In the genomic region with DNA sequence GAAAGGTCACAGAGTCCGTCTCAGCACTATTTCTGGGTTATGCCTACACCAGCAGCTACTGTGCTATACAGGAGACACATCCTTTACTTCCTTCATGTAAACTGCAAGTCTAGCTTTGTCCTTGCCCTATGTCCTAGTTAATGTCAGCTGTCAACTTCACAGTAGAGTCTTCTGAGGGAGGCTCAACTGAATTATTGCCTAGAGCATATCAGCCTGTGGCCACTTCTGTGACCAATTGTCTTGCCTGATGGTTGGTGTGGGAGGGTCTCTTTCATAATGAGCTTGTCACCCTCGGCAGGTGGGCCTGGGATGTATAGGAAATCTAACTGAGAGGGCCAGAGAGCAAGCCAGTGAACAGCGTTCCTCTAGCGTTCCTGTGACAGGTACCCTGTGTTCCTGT, we compare ENCODE assay signal across 25 mouse cellular contexts. TPM values are rescaled to one million over a fixed set of nuclear protein-coding genes. Genes with fewer than 3 reads are reported as not detected.
A peak's percentile ranks its signal among the peaks of the same experiment; 100 is the strongest.
DNase-seq lines count a peak whose midpoint lies in the region; ATAC-seq and TF ChIP-seq lines count a peak whose summit lies in the region.
"Had no signal": no experiment of that assay in that cellular context is flagged by ENCODE, and none has a peak within 500 bp of the region (broad histone marks: within the 10 kb centered on the region; RNA-seq: fewer than 3 reads in every experiment).

No protein-coding gene starts in this region.

- H3K4me2 ChIP-seq in liver, embryonic 11.5 days = no peak overlapping the region
- H3K4me2 ChIP-seq in liver, embryonic 12.5 days = peak overlapping the region; percentile 54
- H3K4me2 ChIP-seq in liver, embryonic 14.5 days (ENCODE audit: low read depth) = peak overlapping the region; percentile 59
- H3K4me2 ChIP-seq in liver, postnatal 0 days (ENCODE audit: low read depth, low read length) = no peak overlapping the region
- H3K4me2 ChIP-seq: embryonic facial prominence, embryonic 12.5 days; embryonic facial prominence, embryonic 15.5 days; heart, embryonic 13.5 days; hindbrain, embryonic 12.5 days; hindbrain, embryonic 15.5 days had no signal

- WGBS in liver, embryonic 11.5 days = 77% methylated on average over 4 of the region's 4 CpGs
- 67% methylated on average over 4 of the region's 4 CpGs for WGBS in liver, embryonic 12.5 days (ENCODE audit: insufficient replicate concordance)
- WGBS in liver, embryonic 14.5 days (ENCODE audit: insufficient replicate concordance) = 69% methylated on average over 4 of the region's 4 CpGs
- 77% methylated on average over 4 of the region's 4 CpGs for WGBS in liver, postnatal 0 days (ENCODE audit: insufficient replicate concordance)

- no peak for TF ChIP-seq CTCF in liver, embryonic 14.5 days (IDR thresholded peaks at IDR 0.05; ENCODE audit: low read depth)
- no peak for TF ChIP-seq CTCF in liver, postnatal 0 days (IDR thresholded peaks at IDR 0.05; ENCODE audit: low read depth)

- TF ChIP-seq EP300 in liver, embryonic 14.5 days (IDR thresholded peaks at IDR 0.05; ENCODE audit: low read depth) = no peak
- TF ChIP-seq EP300 in liver, postnatal 0 days (IDR thresholded peaks at IDR 0.05; ENCODE audit: low read depth) = no peak

- no peak for ATAC-seq in liver, embryonic 11.5 days (replicated peaks; ENCODE audit: low FRiP score)
- ATAC-seq in liver, embryonic 12.5 days = no peak
- ATAC-seq in liver, embryonic 14.5 days (ENCODE audit: insufficient read depth) = no peak
- ATAC-seq in liver, postnatal 0 days = no peak
- ATAC-seq: forebrain, embryonic 14.5 days; forebrain, postnatal 0 days; Patski had no signal

- no peaks in the 10 kb centered on the region for H3K9me3 ChIP-seq in liver, embryonic 11.5 days (ENCODE audit: control insufficient read depth, low read length)
- no peaks in the 10 kb centered on the region for H3K9me3 ChIP-seq in liver, embryonic 12.5 days (replicated peaks)
- H3K9me3 ChIP-seq in liver, embryonic 14.5 days (ENCODE audit: control insufficient read depth, low read length) = no peaks in the 10 kb centered on the region
- no peaks in the 10 kb centered on the region for H3K9me3 ChIP-seq in liver, postnatal 0 days (ENCODE audit: low read length)
- H3K9me3 ChIP-seq: embryonic facial prominence, embryonic 12.5 days; embryonic facial prominence, embryonic 15.5 days; heart, embryonic 10.5 days; heart, embryonic 13.5 days; hindbrain, embryonic 12.5 days; hindbrain, embryonic 15.5 days had no signal

- H3K9ac ChIP-seq in liver, embryonic 11.5 days (ENCODE audit: low read depth, low read length) = no peak overlapping the region
- H3K9ac ChIP-seq in liver, embryonic 12.5 days = 0 out of 2 replicates have a peak overlapping the region, but pooled peaks have one; percentile 46
- no peak overlapping the region for H3K9ac ChIP-seq in liver, embryonic 14.5 days (replicated peaks)
- H3K9ac ChIP-seq in liver, postnatal 0 days (replicated peaks) = no peak overlapping the region
- H3K9ac ChIP-seq: embryonic facial prominence, embryonic 12.5 days; embryonic facial prominence, embryonic 15.5 days; forebrain, postnatal 0 days; heart, embryonic 13.5 days; hindbrain, embryonic 12.5 days; hindbrain, embryonic 15.5 days had no signal

- H3K4me1 ChIP-seq in liver, embryonic 11.5 days (replicated peaks; ENCODE audit: control insufficient read depth, insufficient read depth, low read length) = peaks cover 31% of the 10 kb centered on the region
- peaks cover 55% of the 10 kb centered on the region for H3K4me1 ChIP-seq in liver, embryonic 12.5 days
- H3K4me1 ChIP-seq in liver, embryonic 14.5 days (replicated peaks; ENCODE audit: control insufficient read depth in 2 of 2, insufficient read depth in 2 of 2, low read length in 1 of 2) = peaks cover 38 to 45% of the 10 kb centered on the region in 2 experiments
- 0 out of 2 replicates have a peak, but pooled peaks cover 3% of the 10 kb centered on the region for H3K4me1 ChIP-seq in liver, postnatal 0 days (ENCODE audit: insufficient read depth)
- H3K4me1 ChIP-seq: embryonic facial prominence, embryonic 12.5 days; hindbrain, embryonic 12.5 days; hindbrain, embryonic 15.5 days had no signal

- no peak for DNase-seq in liver, embryonic 11.5 days (ENCODE audit: low spot score)
- no peak for DNase-seq in liver
- DNase-seq in liver, embryonic 14.5 days (ENCODE audit: low read depth in 3 of 3, low spot score in 3 of 3) = no peak
- no peak for DNase-seq in liver, postnatal 0 days
- no peak for DNase-seq in cerebellum, adult 9-11 months
- no peak for DNase-seq in ovary, adult 18-20 months (ENCODE audit: low spot score)
- DNase-seq in spleen, postnatal 36 days (ENCODE audit: low spot score in 2 of 2) = no peak
- DNase-seq: adrenal gland, postnatal 10 days; adrenal gland, postnatal 36 days; cerebellum, adult 18-20 months; cerebellum, adult 9-10 months; cerebellum, postnatal 25 days; forebrain, postnatal 0 days; gastrocnemius, postnatal 14 days; heart, adult 2 months; heart, postnatal 14 days had no signal

- H3K4me3 ChIP-seq in liver, embryonic 11.5 days (ENCODE audit: low read depth, low read length) = no peak overlapping the region
- no peak overlapping the region for H3K4me3 ChIP-seq in liver, embryonic 12.5 days
- no peak overlapping the region for H3K4me3 ChIP-seq in liver, embryonic 14.5 days (ENCODE audit: insufficient read depth in 1 of 2, low read depth in 2 of 2, low read length in 2 of 2)
- H3K4me3 ChIP-seq in liver, postnatal 0 days (ENCODE audit: low read depth, low read length) = no peak overlapping the region
- H3K4me3 ChIP-seq: embryonic facial prominence, embryonic 12.5 days; embryonic facial prominence, embryonic 15.5 days; heart, adult 2 months; heart, embryonic 10.5 days; heart, embryonic 13.5 days; hindbrain, embryonic 12.5 days; hindbrain, embryonic 15.5 days had no signal

- no peaks in the 10 kb centered on the region for H3K36me3 ChIP-seq in liver, embryonic 11.5 days (ENCODE audit: control insufficient read depth, insufficient read depth, low read length)
- H3K36me3 ChIP-seq in liver, embryonic 12.5 days = no peaks in the 10 kb centered on the region
- no peaks in the 10 kb centered on the region for H3K36me3 ChIP-seq in liver, embryonic 14.5 days (replicated peaks; ENCODE audit: control insufficient read depth, insufficient read depth, low read depth)
- H3K36me3 ChIP-seq in liver, postnatal 0 days (replicated peaks; ENCODE audit: insufficient read depth, low read length) = peaks cover 5% of the 10 kb centered on the region; the same call in 1 of the 2 replicates
- H3K36me3 ChIP-seq: embryonic facial prominence, embryonic 12.5 days; heart, embryonic 10.5 days; hindbrain, embryonic 12.5 days; hindbrain, embryonic 15.5 days had no signal

- peak overlapping the region; percentile 45; the same call in 1 of the 2 replicates for H3K27ac ChIP-seq in liver, embryonic 11.5 days (ENCODE audit: low read depth, low read length)
- peak overlapping the region; percentile 86 for H3K27ac ChIP-seq in liver, embryonic 12.5 days
- peak overlapping the region; percentile 90 for H3K27ac ChIP-seq in liver, embryonic 14.5 days
- 0 out of 2 replicates have a peak overlapping the region, but pooled peaks have one; percentile 70 for H3K27ac ChIP-seq in liver, postnatal 0 days (ENCODE audit: low read depth)
- H3K27ac ChIP-seq: embryonic facial prominence, embryonic 12.5 days; embryonic facial prominence, embryonic 15.5 days; heart, adult 2 months; heart, embryonic 10.5 days; heart, embryonic 13.5 days; hindbrain, embryonic 12.5 days; hindbrain, embryonic 15.5 days had no signal

- H3K27me3 ChIP-seq in liver, embryonic 11.5 days (replicated peaks; ENCODE audit: control insufficient read depth, insufficient read depth, low read length) = no peaks in the 10 kb centered on the region
- no peaks in the 10 kb centered on the region for H3K27me3 ChIP-seq in liver, embryonic 12.5 days (replicated peaks)
- no peaks in the 10 kb centered on the region for H3K27me3 ChIP-seq in liver, embryonic 14.5 days (ENCODE audit: control insufficient read depth, insufficient read depth, low read length)
- no peaks in the 10 kb centered on the region for H3K27me3 ChIP-seq in liver, postnatal 0 days (ENCODE audit: insufficient read depth, low read length)
- H3K27me3 ChIP-seq: embryonic facial prominence, embryonic 12.5 days; embryonic facial prominence, embryonic 15.5 days; heart, embryonic 13.5 days; hindbrain, embryonic 12.5 days; hindbrain, embryonic 15.5 days; Patski had no signal

RNA-seq across cellular contexts. Expression of gene Nmrk1, which starts 11.7 kb away (rescaled TPM):
- polyA plus RNA-seq in liver, embryonic 11.5 days (2014; fragmentation: Nextera tagmentation; extraction: Ambion mirVana) = 12.4 and 12.5 TPM in 2 replicates
- 6.3 and 7.2 TPM in 2 replicates for polyA plus RNA-seq in liver, embryonic 12.5 days (2016; fragmentation: Nextera tagmentation; extraction: Ambion mirVana)
- polyA plus RNA-seq in liver, embryonic 14.5 days (2012; rRNA removed) = 3.3 and 3.5 TPM in 2 replicates
- 2.6 and 3.5 TPM in 2 replicates for polyA plus RNA-seq in liver, embryonic 14.5 days (2014; fragmentation: Nextera tagmentation; extraction: Ambion mirVana)
- 10.9 and 12.6 TPM in 2 replicates for polyA plus RNA-seq in liver, postnatal 0 days (2015; fragmentation: Nextera tagmentation; extraction: Ambion mirVana)

RNA-seq across cellular contexts. Expression of gene Ostf1, which starts 11.8 kb away (rescaled TPM):
- polyA plus RNA-seq in liver, embryonic 11.5 days (2014; fragmentation: Nextera tagmentation; extraction: Ambion mirVana) = 86.8 and 92.2 TPM in 2 replicates
- polyA plus RNA-seq in liver, embryonic 12.5 days (2016; fragmentation: Nextera tagmentation; extraction: Ambion mirVana) = 60.8 and 65.1 TPM in 2 replicates
- polyA plus RNA-seq in liver, embryonic 14.5 days (2012; rRNA removed) = 18.5 and 29.8 TPM in 2 replicates
- 56.9 and 58.6 TPM in 2 replicates for polyA plus RNA-seq in liver, embryonic 14.5 days (2014; fragmentation: Nextera tagmentation; extraction: Ambion mirVana)
- 87.5 and 93.7 TPM in 2 replicates for polyA plus RNA-seq in liver, postnatal 0 days (2015; fragmentation: Nextera tagmentation; extraction: Ambion mirVana)

RNA-seq across cellular contexts. Expression of gene Carnmt1, which starts 27.2 kb away (rescaled TPM):
- 44.7 and 45.1 TPM in 2 replicates for polyA plus RNA-seq in liver, embryonic 11.5 days (2014; fragmentation: Nextera tagmentation; extraction: Ambion mirVana)
- 45.4 and 46.8 TPM in 2 replicates for polyA plus RNA-seq in liver, embryonic 12.5 days (2016; fragmentation: Nextera tagmentation; extraction: Ambion mirVana)
- polyA plus RNA-seq in liver, embryonic 14.5 days (2012; rRNA removed) = 5.2 and 7.7 TPM in 2 replicates
- polyA plus RNA-seq in liver, embryonic 14.5 days (2014; fragmentation: Nextera tagmentation; extraction: Ambion mirVana) = 23.0 and 27.9 TPM in 2 replicates
- 13.2 and 15.5 TPM in 2 replicates for polyA plus RNA-seq in liver, postnatal 0 days (2015; fragmentation: Nextera tagmentation; extraction: Ambion mirVana)

Comparison
In these comparisons a context has a peak if more than half of its experiments do, and no peak if none do; other contexts are left out.
1. H3K4me2 ChIP-seq: peak in liver, embryonic 12.5 days (single experiment) and liver, embryonic 14.5 days (single experiment); none in liver, embryonic 11.5 days (single experiment) and liver, postnatal 0 days (single experiment).
2. Peak in every context shown above with its lines, with median percentiles within 50 percentile points of each other: H3K27ac ChIP-seq.